Mouse (Mus musculus) thymus, adult 2 months (tissue): ENCODE measurements around the gene Slco6d1. TPM values are rescaled to one million over a fixed set of nuclear protein-coding genes. Genes with fewer than 3 reads are reported as not detected.
"Not testable (repeated sequence)": the region's sequence is repeated elsewhere in the genome, so short reads cannot be mapped to it uniquely, and the experiment has no call there.

ENCODE experiments used
- DNase-seq: peaks from one replicate; pipeline ENCODE4 v3.0.0; 2021
- H3K27ac ChIP-seq: fragments of 200-500 bp; 2 replicates; pipeline ENCODE4 v1.5.1; 2012; ENCODE audit warnings: low read length, control low read depth; ENCODE audit not compliant: control insufficient read depth, insufficient read depth
- H3K27me3 ChIP-seq: fragments of 200-500 bp; 2 replicates; pipeline ENCODE4 v1.6.1; 2012; ENCODE audit warnings: mild to moderate bottlenecking, low read length, moderate library complexity, mixed read lengths; ENCODE audit not compliant: control insufficient read depth, insufficient read depth
- H3K36me3 ChIP-seq: fragments of 200-500 bp; 2 replicates; pipeline ENCODE4 v1.6.1; 2012; ENCODE audit warnings: mild to moderate bottlenecking, low read length, moderate library complexity; ENCODE audit not compliant: control insufficient read depth, insufficient read depth
- H3K4me1 ChIP-seq: fragments of 200-500 bp; replicated peaks from 2 replicates; pipeline ENCODE4 v1.6.1; 2012; ENCODE audit warnings: low read length; ENCODE audit not compliant: control insufficient read depth, insufficient read depth
- H3K4me3 ChIP-seq: fragments of 200-500 bp; 2 replicates; pipeline ENCODE4 v1.5.1; 2012; ENCODE audit warnings: mild to moderate bottlenecking, low read length, control low read depth, moderate library complexity; ENCODE audit not compliant: control insufficient read depth, insufficient read depth
- CTCF ChIP-seq: fragments of 200-500 bp; IDR thresholded peaks from 2 replicates; pipeline ENCODE4 v1.5.1; 2012; ENCODE audit warnings: mild to moderate bottlenecking, control low read depth, low read length, moderate library complexity, borderline replicate concordance; ENCODE audit not compliant: control insufficient read depth, poor library complexity, insufficient read depth; ENCODE audit errors: extremely low read depth
- POLR2A ChIP-seq: fragments of 200-500 bp; IDR thresholded peaks from 2 replicates; pipeline ENCODE4 v1.6.1; 2012; ENCODE audit warnings: mild to moderate bottlenecking, low read length, control low read depth, moderate library complexity; ENCODE audit not compliant: control insufficient read depth, poor library complexity, insufficient read depth; ENCODE audit errors: extremely low read depth
- WGBS: fragments of 180-500 bp; shearing (Covaris S2); methylation state at CpG from one replicate; pipeline ENCODE4 v1.1.7; 2018; 5-methylcytosine and 5-hydroxymethylcytosine counted together
- polyA plus RNA-seq: library from polyadenylated mRNA; depleted of rRNA; stranded (reverse); fragments of >200 nt; gene quantifications from 2 replicates; pipeline ENCODE4 v1.2.3, GENCODE M21; 2012; rRNA removed

Slco6d1 gene
- polyA plus RNA-seq, result not detected in 2 replicates

GRCm38 (mm10) chr1:98420824-98421223 lies at the start of gene Slco6d1:
Gene Slco6d1 (plus strand): TSS chr1:98421124.
- no peak within 1 kb of the TSS for H3K4me3 ChIP-seq
- TF ChIP-seq CTCF, result no peak
- TF ChIP-seq POLR2A, result no peak
- DNase-seq, result no peak
- H3K4me1 ChIP-seq, result no peaks in the 10 kb centered on the region
- H3K27me3 ChIP-seq, result no peaks in the 10 kb centered on the region
- H3K36me3 ChIP-seq, result no peaks in the 10 kb centered on the region
- 92% methylated on average over 10 of the region's 10 CpGs for WGBS
- no peak within 1 kb of the TSS for H3K27ac ChIP-seq

- Histone ChIP-seq H3K27ac (no peak overlapping the region), H3K4me1 (no peaks in the 10 kb centered on the region), H3K4me3 (no peak overlapping the region), H3K27me3 (no peaks in the 10 kb centered on the region), H3K36me3 (no peaks in the 10 kb centered on the region)
- no peak for DNase-seq
- TF ChIP-seq CTCF, result no peak
- no peak for TF ChIP-seq POLR2A
Measured at GRCm38 (mm10) chr1:98392001-98392400, 28.9 kb upstream of the Slco6d1 start.

GRCm38 (mm10) chr1:98447929-98448328 lies 27.0 kb downstream of the Slco6d1 start:
- Histone ChIP-seq H3K36me3 (no peaks in the 10 kb centered on the region), H3K27ac (no peak overlapping the region), H3K4me1 (no peaks in the 10 kb centered on the region), H3K4me3 (no peak overlapping the region), H3K27me3 (no peaks in the 10 kb centered on the region)
- no peak for DNase-seq
- no peak for TF ChIP-seq CTCF
- no peak for TF ChIP-seq POLR2A
- WGBS, result 94% methylated on average over 4 of the region's 4 CpGs

GRCm38 (mm10) chr1:98459224-98459623 lies 38.3 kb downstream of the Slco6d1 start:
- not testable (repeated sequence) for DNase-seq, H3K4me3 ChIP-seq

GRCm38 (mm10) chr1:98476381-98476780 lies 55.5 kb downstream of the Slco6d1 start:
- H3K27ac ChIP-seq, H3K4me1 ChIP-seq, H3K27me3 ChIP-seq, DNase-seq, H3K4me3 ChIP-seq, H3K36me3 ChIP-seq: not testable (repeated sequence)
- 94% methylated on average over 1 of the region's 1 CpGs for WGBS

More at GRCm38 (mm10) chr1:98459224-98459623, 38.3 kb downstream of the Slco6d1 start:
- H3K36me3 ChIP-seq, H3K4me1 ChIP-seq, H3K27ac ChIP-seq, H3K27me3 ChIP-seq: not testable (repeated sequence)
- WGBS, result 89% methylated on average over 8 of the region's 8 CpGs

GRCm38 (mm10) chr1:98479243-98479642 lies 58.3 kb downstream of the Slco6d1 start:
- WGBS, result 12% methylated on average over 2 of the region's 2 CpGs
- H3K27me3 ChIP-seq, result no peaks in the 10 kb centered on the region
- H3K36me3 ChIP-seq, result no peaks in the 10 kb centered on the region
- no peak overlapping the region for H3K4me3 ChIP-seq
- no peak overlapping the region for H3K27ac ChIP-seq
- no peak for DNase-seq
- no peak for TF ChIP-seq CTCF
- no peak for TF ChIP-seq POLR2A
- no peaks in the 10 kb centered on the region for H3K4me1 ChIP-seq

DNA sequence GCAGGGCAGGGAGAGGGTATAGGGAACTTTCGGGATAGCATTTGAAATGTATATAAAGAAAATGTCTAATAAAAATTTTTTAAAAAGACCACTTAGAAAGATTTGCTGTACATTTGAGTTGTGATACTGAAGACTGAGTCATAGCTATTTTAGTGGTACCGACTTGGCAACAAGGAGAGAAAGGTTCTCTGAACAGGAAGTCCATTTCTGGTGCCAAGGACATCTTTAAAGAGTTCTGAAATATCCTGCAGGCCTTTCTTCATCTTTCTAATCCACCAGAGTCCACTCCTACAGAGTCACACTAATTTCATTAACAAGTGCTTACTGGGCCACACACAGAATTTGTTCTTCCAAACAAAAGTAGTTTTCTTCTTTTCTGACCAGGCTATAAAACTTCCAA lies 85.1 kb downstream of the Slco6d1 start:
- no peaks in the 10 kb centered on the region for H3K4me1 ChIP-seq
- no peak overlapping the region for H3K27ac ChIP-seq
- DNase-seq, result no peak
- 89% methylated on average over 2 of the region's 2 CpGs for WGBS
- H3K36me3 ChIP-seq, result no peaks in the 10 kb centered on the region
- no peak overlapping the region for H3K4me3 ChIP-seq
- TF ChIP-seq POLR2A (no peak), CTCF (no peak)
- H3K27me3 ChIP-seq, result no peaks in the 10 kb centered on the region
